Mouse (Mus musculus) stomach, postnatal 0 days (tissue): ENCODE data around the gene Srprb.

Experiments used
- CTCF ChIP-seq: IDR thresholded peaks from 2 replicates; pipeline ENCODE4 v1.5.1; 2016; ENCODE audit warnings: antibody characterized with exemption, low read depth, mild to moderate bottlenecking, moderate library complexity
- EP300 ChIP-seq: optimal IDR thresholded peaks from 2 replicates; pipeline ENCODE3; 2016; ENCODE audit warnings: antibody characterized with exemption

DNA sequence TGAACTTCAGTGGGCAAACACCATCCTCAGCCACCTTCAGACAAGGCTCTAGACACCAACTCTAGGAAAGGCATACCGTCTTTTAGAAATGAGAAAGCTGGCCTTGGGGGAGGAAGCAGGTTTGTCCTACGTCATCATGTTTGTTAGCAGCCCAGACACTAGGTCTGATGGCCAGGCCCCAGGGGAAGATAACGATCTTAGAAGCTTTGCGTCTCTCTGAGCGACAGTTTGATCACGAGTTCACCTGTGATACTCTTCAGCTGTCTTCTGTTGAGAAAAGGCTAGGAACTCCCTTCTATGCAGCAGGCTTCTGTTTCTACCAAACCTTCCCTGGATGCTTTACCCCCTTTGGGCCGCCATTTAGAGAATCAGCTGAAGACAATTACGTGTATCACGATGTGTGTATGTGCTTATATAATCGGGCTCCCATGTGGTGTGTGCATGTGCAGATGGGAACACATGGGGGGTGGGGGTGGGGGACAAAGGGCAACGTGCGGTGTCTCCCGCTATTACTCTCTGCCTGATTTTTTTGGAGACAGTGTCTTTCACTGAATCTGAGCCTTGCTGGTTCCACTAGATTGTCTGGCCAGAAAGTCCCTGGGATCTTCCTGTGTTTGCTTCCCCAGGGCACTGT, 26.6 kb upstream of the Srprb start:
- no peak for TF ChIP-seq EP300
- no peak for TF ChIP-seq CTCF
